Mouse (Mus musculus): ENCODE measurements around the gene Meioc. TPM values are rescaled to one million over a fixed set of nuclear protein-coding genes. Genes with fewer than 3 reads are reported as not detected.

The Meioc gene
- polyA plus RNA-seq (2015; fragmentation: Illumina TruSeq; extraction: RNeasy Lipid Tissue Mini Kit (QIAGEN cat#74804); ENCODE audit: insufficient read depth, low replicate concordance), result not detected

GRCm38 (mm10) chr11:102663416-102663815, at the start of gene Meioc:
TSS of gene Meioc (plus strand) at chr11:102663716.

DNA sequence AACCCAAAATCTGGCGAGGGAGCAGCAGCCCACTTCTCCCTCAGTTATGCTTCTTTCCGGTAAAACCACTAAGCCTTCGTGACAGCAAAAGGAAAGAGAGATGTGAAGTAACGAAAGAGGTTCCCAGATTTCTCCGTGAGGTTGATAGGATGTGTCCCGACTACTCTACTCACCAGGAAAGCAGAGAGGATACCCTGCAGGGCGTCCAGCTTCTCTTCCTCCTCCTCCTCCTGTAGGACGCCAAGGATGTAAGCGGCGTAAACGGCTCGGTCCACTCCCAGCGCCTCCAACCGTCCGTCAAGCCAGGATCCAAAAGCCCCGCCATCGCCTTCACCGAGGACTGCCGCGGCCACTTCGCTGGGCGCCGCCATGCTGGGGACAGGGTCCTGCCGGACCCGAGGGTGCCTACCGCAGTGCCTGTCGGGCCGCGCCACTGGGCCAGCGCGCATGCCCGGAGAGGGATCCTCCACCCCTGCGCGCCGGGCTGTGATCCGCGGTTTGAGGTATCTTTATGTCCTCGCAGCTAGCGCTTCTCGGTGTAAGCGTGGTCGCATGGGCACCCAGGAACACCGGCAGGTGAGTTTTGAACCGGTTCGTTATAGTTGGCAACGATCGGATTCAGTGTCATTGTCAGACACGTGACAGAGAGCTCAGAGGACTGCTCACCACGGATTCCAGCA, 34.0 kb downstream of the Meioc start, which contains the start of gene Ccdc43:
Gene Ccdc43, minus strand, starts transcription at position 445 of the 680 bp plus-strand sequence.

Other genes starting within 250 kb of the Meioc start
- 109 TPM for gene Grn, start 233.4 kb upstream of the Meioc start, polyA plus RNA-seq (2015; fragmentation: Illumina TruSeq; extraction: RNeasy Lipid Tissue Mini Kit (QIAGEN cat#74804); ENCODE audit: insufficient read depth, low replicate concordance)
- gene Fam171a2, start 216.0 kb upstream of the Meioc start, polyA plus RNA-seq (2015; fragmentation: Illumina TruSeq; extraction: RNeasy Lipid Tissue Mini Kit (QIAGEN cat#74804); ENCODE audit: insufficient read depth, low replicate concordance), result not detected
- 4.6 TPM for gene Itga2b, start 193.6 kb upstream of the Meioc start, polyA plus RNA-seq (2015; fragmentation: Illumina TruSeq; extraction: RNeasy Lipid Tissue Mini Kit (QIAGEN cat#74804); ENCODE audit: insufficient read depth, low replicate concordance)
- 37.0 TPM for gene Gpatch8, start 107.3 kb upstream of the Meioc start, polyA plus RNA-seq (2015; fragmentation: Illumina TruSeq; extraction: RNeasy Lipid Tissue Mini Kit (QIAGEN cat#74804); ENCODE audit: insufficient read depth, low replicate concordance)
- gene Gm11627, start 84.3 kb upstream of the Meioc start, polyA plus RNA-seq (2015; fragmentation: Illumina TruSeq; extraction: RNeasy Lipid Tissue Mini Kit (QIAGEN cat#74804); ENCODE audit: insufficient read depth, low replicate concordance), result 1.6 TPM
- gene Fzd2, start 59.3 kb upstream of the Meioc start, polyA plus RNA-seq (2015; fragmentation: Illumina TruSeq; extraction: RNeasy Lipid Tissue Mini Kit (QIAGEN cat#74804); ENCODE audit: insufficient read depth, low replicate concordance), result 0.61 TPM
- 29.5 TPM for gene Ccdc43, start 34.1 kb downstream of the Meioc start, polyA plus RNA-seq (2015; fragmentation: Illumina TruSeq; extraction: RNeasy Lipid Tissue Mini Kit (QIAGEN cat#74804); ENCODE audit: insufficient read depth, low replicate concordance)
- 6.3 TPM for gene Adam11, start 97.7 kb downstream of the Meioc start, polyA plus RNA-seq (2015; fragmentation: Illumina TruSeq; extraction: RNeasy Lipid Tissue Mini Kit (QIAGEN cat#74804); ENCODE audit: insufficient read depth, low replicate concordance)
- 5.5 TPM for gene Gjc1, start 156.0 kb downstream of the Meioc start, polyA plus RNA-seq (2015; fragmentation: Illumina TruSeq; extraction: RNeasy Lipid Tissue Mini Kit (QIAGEN cat#74804); ENCODE audit: insufficient read depth, low replicate concordance)
- gene Higd1b, start 172.1 kb downstream of the Meioc start, polyA plus RNA-seq (2015; fragmentation: Illumina TruSeq; extraction: RNeasy Lipid Tissue Mini Kit (QIAGEN cat#74804); ENCODE audit: insufficient read depth, low replicate concordance), result not detected
- gene Eftud2, start 217.3 kb downstream of the Meioc start, polyA plus RNA-seq (2015; fragmentation: Illumina TruSeq; extraction: RNeasy Lipid Tissue Mini Kit (QIAGEN cat#74804); ENCODE audit: insufficient read depth, low replicate concordance), result 82.0 TPM
- gene Ccdc103, start 217.5 kb downstream of the Meioc start, polyA plus RNA-seq (2015; fragmentation: Illumina TruSeq; extraction: RNeasy Lipid Tissue Mini Kit (QIAGEN cat#74804); ENCODE audit: insufficient read depth, low replicate concordance), result not detected
- not detected for gene Fam187a, start 221.5 kb downstream of the Meioc start, polyA plus RNA-seq (2015; fragmentation: Illumina TruSeq; extraction: RNeasy Lipid Tissue Mini Kit (QIAGEN cat#74804); ENCODE audit: insufficient read depth, low replicate concordance)
- 0.83 TPM for gene Gfap, start 237.2 kb downstream of the Meioc start, polyA plus RNA-seq (2015; fragmentation: Illumina TruSeq; extraction: RNeasy Lipid Tissue Mini Kit (QIAGEN cat#74804); ENCODE audit: insufficient read depth, low replicate concordance)

Measured in spleen, adult 10 weeks (tissue).